Mouse (Mus musculus): ENCODE data around the gene Pcsk5. TPM values are rescaled to one million over a fixed set of nuclear protein-coding genes. Genes with fewer than 3 reads are reported as not detected.

Gene Pcsk5
- polyA plus RNA-seq, 1 experiment from 2014 or later: 19.9 TPM

GRCm38 (mm10) chr19:17606093-17606492, 231.3 kb downstream of the Pcsk5 start:
- Histone ChIP-seq H3K27me3 (no peaks in the 10 kb centered on the region), H3K27ac (no peak overlapping the region), H3K4me1 (no peaks in the 10 kb centered on the region), H3K4me3 (no peak overlapping the region), H3K4me2 (no peak overlapping the region), H3K9me3 (no peaks in the 10 kb centered on the region), H3K9ac (no peak overlapping the region), H3K36me3 (no peaks in the 10 kb centered on the region)
- 56% methylated on average over 2 of the region's 2 CpGs for WGBS
- no peak for ATAC-seq (ENCODE audit: insufficient number of reproducible peaks, low FRiP score, low TSS enrichment, low read depth)

- no peak for ATAC-seq (ENCODE audit: insufficient number of reproducible peaks, low FRiP score, low TSS enrichment, low read depth)
- H3K4me2 ChIP-seq: no peak overlapping the region
- no peak overlapping the region for H3K9ac ChIP-seq
- no peak overlapping the region for H3K4me3 ChIP-seq
- no peaks in the 10 kb centered on the region for H3K27me3 ChIP-seq
- no peaks in the 10 kb centered on the region for H3K4me1 ChIP-seq
- WGBS: 50% methylated on average over 3 of the region's 3 CpGs
- no peaks in the 10 kb centered on the region for H3K36me3 ChIP-seq
- no peaks in the 10 kb centered on the region for H3K9me3 ChIP-seq
- H3K27ac ChIP-seq: no peak overlapping the region
Measured at GRCm38 (mm10) chr19:17603322-17603721, 234.1 kb downstream of the Pcsk5 start.

- 66% methylated on average over 2 of the region's 2 CpGs for WGBS
- H3K27me3 ChIP-seq: 0 out of 2 replicates have a peak, but pooled peaks cover 1% of the 10 kb centered on the region
- no peak overlapping the region for H3K27ac ChIP-seq
- H3K36me3 ChIP-seq: no peaks in the 10 kb centered on the region
- H3K9me3 ChIP-seq: no peaks in the 10 kb centered on the region
- no peak overlapping the region for H3K4me3 ChIP-seq
- H3K4me1 ChIP-seq: no peaks in the 10 kb centered on the region
- H3K9ac ChIP-seq: no peak overlapping the region
- H3K4me2 ChIP-seq: no peak overlapping the region
- ATAC-seq (ENCODE audit: insufficient number of reproducible peaks, low FRiP score, low TSS enrichment, low read depth): no peak
Measured at GRCm38 (mm10) chr19:17600347-17600746, 237.1 kb downstream of the Pcsk5 start.

DNA sequence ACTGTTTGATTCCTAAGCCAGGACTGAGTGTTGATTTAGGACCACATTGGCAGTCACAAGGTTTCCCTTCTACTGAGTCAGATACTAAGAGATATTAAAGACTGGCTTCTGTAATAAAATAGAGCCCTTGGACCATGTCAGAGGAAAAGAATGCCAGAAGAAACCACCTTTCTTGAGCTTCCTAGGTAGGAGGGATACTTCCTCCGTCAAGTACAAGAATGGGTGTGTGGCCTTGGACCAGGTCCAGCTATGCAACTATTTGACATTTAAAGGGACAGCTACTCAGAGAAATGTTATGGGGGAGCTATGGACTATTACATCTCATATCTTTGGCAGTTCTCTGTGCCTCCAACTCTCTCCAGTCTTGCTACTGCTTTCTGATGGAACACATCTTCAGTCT, 244.6 kb downstream of the Pcsk5 start:
- ATAC-seq (ENCODE audit: insufficient number of reproducible peaks, low FRiP score, low TSS enrichment, low read depth): no peak
- H3K4me1 ChIP-seq: peaks cover 14% of the 10 kb centered on the region

GRCm38 (mm10) chr19:17591335-17591734, 246.1 kb downstream of the Pcsk5 start:
- Histone ChIP-seq H3K27ac (no peak overlapping the region), H3K4me1 (peaks cover 14% of the 10 kb centered on the region), H3K36me3 (no peaks in the 10 kb centered on the region), H3K9me3 (no peaks in the 10 kb centered on the region), H3K4me3 (no peak overlapping the region), H3K9ac (no peak overlapping the region), H3K27me3 (0 out of 2 replicates have a peak, but pooled peaks cover 4% of the 10 kb centered on the region), H3K4me2 (no peak overlapping the region)
- 20% methylated on average over 8 of the region's 8 CpGs for WGBS
- no peak for ATAC-seq (ENCODE audit: insufficient number of reproducible peaks, low FRiP score, low TSS enrichment, low read depth)

More for the DNA sequence above, 244.6 kb downstream of the Pcsk5 start:
- 16% methylated on average over 1 of the region's 1 CpGs for WGBS
- H3K27ac ChIP-seq: no peak overlapping the region
- H3K36me3 ChIP-seq: no peaks in the 10 kb centered on the region
- H3K4me3 ChIP-seq: no peak overlapping the region
- no peaks in the 10 kb centered on the region for H3K9me3 ChIP-seq
- 0 out of 2 replicates have a peak, but pooled peaks cover 4% of the 10 kb centered on the region for H3K27me3 ChIP-seq
- no peak overlapping the region for H3K4me2 ChIP-seq
- no peak overlapping the region for H3K9ac ChIP-seq

DNA sequence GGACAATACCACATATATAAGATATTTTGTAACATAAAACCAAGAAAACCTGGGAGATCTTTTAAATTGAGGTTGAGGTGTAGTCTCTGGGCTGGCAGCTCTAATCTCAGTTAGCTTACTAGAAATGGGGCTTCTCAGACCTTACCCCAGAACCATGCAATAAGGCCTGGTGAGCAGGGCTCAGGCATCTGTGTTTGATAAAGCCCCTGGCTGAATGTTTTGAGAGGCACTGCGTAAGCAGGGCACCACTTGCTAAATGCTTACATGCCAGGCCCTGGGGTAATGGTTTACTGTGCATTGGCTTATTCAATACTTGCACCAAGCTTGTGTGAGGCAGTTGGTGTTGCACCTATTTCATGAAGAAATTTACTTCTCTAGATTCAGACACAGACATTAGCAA, 247.1 kb downstream of the Pcsk5 start:
- Histone ChIP-seq H3K4me1 (peaks cover 14% of the 10 kb centered on the region), H3K9ac (no peak overlapping the region), H3K27me3 (0 out of 2 replicates have a peak, but pooled peaks cover 2% of the 10 kb centered on the region), H3K4me2 (no peak overlapping the region), H3K9me3 (no peaks in the 10 kb centered on the region), H3K27ac (no peak overlapping the region), H3K36me3 (no peaks in the 10 kb centered on the region), H3K4me3 (no peak overlapping the region)
- 44% methylated on average over 1 of the region's 1 CpGs for WGBS
- no peak for ATAC-seq (ENCODE audit: insufficient number of reproducible peaks, low FRiP score, low TSS enrichment, low read depth)

- WGBS: 73% methylated on average over 4 of the region's 4 CpGs
Measured at GRCm38 (mm10) chr19:17577412-17577811, 260.0 kb downstream of the Pcsk5 start.

DNA sequence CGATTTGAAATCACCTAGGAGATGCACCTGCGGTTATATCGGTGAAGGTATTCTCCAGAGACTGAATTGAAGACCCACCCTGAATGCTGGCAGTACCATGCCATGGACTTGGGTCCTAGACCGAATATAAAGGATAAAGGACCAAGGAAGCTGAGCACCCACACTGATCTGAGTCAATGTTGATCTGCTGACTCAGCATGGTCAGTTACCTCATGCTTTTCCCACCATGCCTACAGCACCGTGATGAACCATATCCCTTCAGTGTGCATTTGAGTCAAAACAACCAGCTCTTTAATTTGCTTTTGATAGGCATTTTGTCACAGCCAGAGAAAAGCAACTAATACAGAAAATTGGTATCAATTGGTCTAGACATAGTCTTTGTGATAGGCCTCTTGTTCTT, 262.9 kb downstream of the Pcsk5 start:
- Histone ChIP-seq H3K4me2 (no peak overlapping the region), H3K36me3 (no peaks in the 10 kb centered on the region), H3K4me3 (no peak overlapping the region), H3K27me3 (no peaks in the 10 kb centered on the region), H3K9ac (no peak overlapping the region), H3K4me1 (no peaks in the 10 kb centered on the region), H3K9me3 (no peaks in the 10 kb centered on the region), H3K27ac (no peak overlapping the region)
- no peak for ATAC-seq (ENCODE audit: insufficient number of reproducible peaks, low FRiP score, low TSS enrichment, low read depth)
- WGBS: 92% methylated on average over 5 of the region's 5 CpGs

More at GRCm38 (mm10) chr19:17577412-17577811, 260.0 kb downstream of the Pcsk5 start:
- Histone ChIP-seq H3K4me2 (no peak overlapping the region), H3K4me1 (no peaks in the 10 kb centered on the region), H3K9ac (no peak overlapping the region), H3K4me3 (no peak overlapping the region), H3K27ac (no peak overlapping the region), H3K9me3 (no peaks in the 10 kb centered on the region), H3K27me3 (no peaks in the 10 kb centered on the region), H3K36me3 (no peaks in the 10 kb centered on the region)
- ATAC-seq (ENCODE audit: insufficient number of reproducible peaks, low FRiP score, low TSS enrichment, low read depth): no peak

- H3K27me3 ChIP-seq: no peaks in the 10 kb centered on the region
- H3K4me2 ChIP-seq: no peak overlapping the region
- no peak overlapping the region for H3K27ac ChIP-seq
- no peaks in the 10 kb centered on the region for H3K36me3 ChIP-seq
- WGBS: 86% methylated on average over 8 of the region's 8 CpGs
- no peaks in the 10 kb centered on the region for H3K9me3 ChIP-seq
- H3K4me1 ChIP-seq: no peaks in the 10 kb centered on the region
- no peak for ATAC-seq (ENCODE audit: insufficient number of reproducible peaks, low FRiP score, low TSS enrichment, low read depth)
- H3K9ac ChIP-seq: no peak overlapping the region
- no peak overlapping the region for H3K4me3 ChIP-seq
Measured at GRCm38 (mm10) chr19:17572315-17572714, 265.1 kb downstream of the Pcsk5 start.

GRCm38 (mm10) chr19:17570936-17571335, 266.5 kb downstream of the Pcsk5 start:
- H3K9me3 ChIP-seq: no peaks in the 10 kb centered on the region
- H3K9ac ChIP-seq: no peak overlapping the region
- H3K27me3 ChIP-seq: no peaks in the 10 kb centered on the region
- ATAC-seq (ENCODE audit: insufficient number of reproducible peaks, low FRiP score, low TSS enrichment, low read depth): no peak
- WGBS: 85% methylated on average over 2 of the region's 2 CpGs
- no peak overlapping the region for H3K4me2 ChIP-seq
- H3K27ac ChIP-seq: no peak overlapping the region
- H3K36me3 ChIP-seq: no peaks in the 10 kb centered on the region
- no peak overlapping the region for H3K4me3 ChIP-seq
- H3K4me1 ChIP-seq: no peaks in the 10 kb centered on the region

- WGBS: 60% methylated on average over 3 of the region's 3 CpGs
- Histone ChIP-seq H3K36me3 (no peaks in the 10 kb centered on the region), H3K4me2 (no peak overlapping the region), H3K9ac (no peak overlapping the region), H3K27ac (no peak overlapping the region), H3K9me3 (no peaks in the 10 kb centered on the region), H3K27me3 (no peaks in the 10 kb centered on the region), H3K4me1 (no peaks in the 10 kb centered on the region), H3K4me3 (no peak overlapping the region)
- ATAC-seq (ENCODE audit: insufficient number of reproducible peaks, low FRiP score, low TSS enrichment, low read depth): no peak
Measured at GRCm38 (mm10) chr19:17567264-17567663, 270.2 kb downstream of the Pcsk5 start.

DNA sequence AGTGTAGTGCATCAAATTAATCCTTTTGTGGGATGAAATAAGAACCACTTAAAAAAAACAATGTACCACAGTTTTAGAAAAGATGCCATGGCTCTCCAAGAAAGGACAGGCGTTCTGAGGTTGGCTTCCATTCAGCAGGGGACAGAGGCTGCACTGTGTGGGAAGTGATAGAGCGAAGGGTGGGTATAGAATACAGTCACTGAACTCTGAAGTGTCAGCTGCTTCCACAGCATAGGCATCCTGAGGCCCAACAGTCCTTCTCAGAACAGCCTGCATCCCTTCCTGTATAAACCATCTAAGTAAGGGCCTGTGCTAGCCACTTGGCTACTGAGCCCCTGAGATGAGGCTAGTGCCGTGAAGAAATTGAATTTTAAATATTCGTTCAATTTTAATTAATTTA, 271.3 kb downstream of the Pcsk5 start:
- Histone ChIP-seq H3K36me3 (no peaks in the 10 kb centered on the region), H3K27me3 (0 out of 2 replicates have a peak, but pooled peaks cover 5% of the 10 kb centered on the region), H3K4me1 (no peaks in the 10 kb centered on the region), H3K9me3 (no peaks in the 10 kb centered on the region), H3K4me3 (no peak overlapping the region), H3K27ac (no peak overlapping the region), H3K9ac (no peak overlapping the region), H3K4me2 (no peak overlapping the region)
- WGBS: 70% methylated on average over 4 of the region's 4 CpGs
- no peak for ATAC-seq (ENCODE audit: insufficient number of reproducible peaks, low FRiP score, low TSS enrichment, low read depth)

DNA sequence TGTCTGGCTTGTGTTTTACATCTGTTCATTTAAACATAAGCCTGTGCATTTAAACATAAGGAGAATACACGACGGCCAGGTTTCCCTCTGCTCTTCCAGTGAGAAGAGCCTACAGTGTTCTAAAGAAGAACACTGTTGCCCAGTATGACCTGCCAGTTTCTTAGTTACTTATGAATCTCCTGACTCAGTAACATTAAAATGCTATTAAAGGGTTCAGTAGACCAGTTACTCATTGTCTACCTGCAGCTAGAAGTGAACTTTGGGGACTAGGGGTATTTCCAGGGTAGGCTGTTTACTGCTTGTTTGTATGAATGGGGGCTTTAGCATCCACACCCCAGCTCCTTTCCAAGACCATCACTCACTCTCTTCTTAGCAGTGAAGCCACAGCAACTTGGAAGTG, 278.7 kb downstream of the Pcsk5 start:
- no peaks in the 10 kb centered on the region for H3K9me3 ChIP-seq
- H3K27me3 ChIP-seq: 0 out of 2 replicates have a peak, but pooled peaks cover 5% of the 10 kb centered on the region
- no peak for ATAC-seq (ENCODE audit: insufficient number of reproducible peaks, low FRiP score, low TSS enrichment, low read depth)
- H3K27ac ChIP-seq: no peak overlapping the region
- no peaks in the 10 kb centered on the region for H3K36me3 ChIP-seq
- no peaks in the 10 kb centered on the region for H3K4me1 ChIP-seq
- H3K4me3 ChIP-seq: no peak overlapping the region
- H3K4me2 ChIP-seq: no peak overlapping the region
- 83% methylated on average over 2 of the region's 2 CpGs for WGBS
- H3K9ac ChIP-seq: no peak overlapping the region
